Mouse (Mus musculus) bone marrow macrophage, adult 2 months (primary cell): Measurements from ENCODE around the gene Pmpcb. TPM values are rescaled to one million over a fixed set of nuclear protein-coding genes. Genes with fewer than 3 reads are reported as not detected.
"Not testable (repeated sequence)": the region's sequence is repeated elsewhere in the genome, so short reads cannot be mapped to it uniquely, and the experiment has no call there.

Experiments
- H3K27ac ChIP-seq: 2 replicates; pipeline ENCODE4 v1.5.1; 2012; ENCODE audit warnings: low read depth, low read length; ENCODE audit not compliant: insufficient read depth
- H3K4me1 ChIP-seq: 2 replicates; pipeline ENCODE4 v1.6.1; 2012; ENCODE audit warnings: low read length; ENCODE audit not compliant: control insufficient read depth, insufficient read depth
- H3K4me3 ChIP-seq: 2 replicates; pipeline ENCODE4 v1.5.1; 2012; ENCODE audit warnings: mild to moderate bottlenecking, low read length, moderate library complexity; ENCODE audit not compliant: insufficient read depth
- CTCF ChIP-seq: IDR thresholded peaks from 2 replicates; pipeline ENCODE4 v1.5.1; 2012; ENCODE audit warnings: low read depth, mild to moderate bottlenecking, low read length, moderate library complexity
- POLR2A ChIP-seq: IDR thresholded peaks from 2 replicates; pipeline ENCODE4 v1.6.1; 2012; ENCODE audit warnings: mild to moderate bottlenecking, low read depth, low read length, borderline replicate concordance
- polyA plus RNA-seq: library from polyadenylated mRNA; stranded (reverse); fragments of >200 nt; gene quantifications from 2 replicates; pipeline ENCODE4 v1.2.4, GENCODE M21; 2012; ENCODE audit not compliant: missing spikeins, insufficient read depth, insufficient read length

Gene Pmpcb
- polyA plus RNA-seq, result 63.2 and 66.2 TPM in 2 replicates

GRCm38 (mm10) chr5:21736956-21737585 is at the start of gene Pmpcb:
Pmpcb (plus strand) TSS chr5:21737141.
- Histone ChIP-seq H3K4me1 (peaks cover 11% of the 10 kb centered on the region), H3K27ac (peak within 1 kb of the TSS; percentile 35; the same call in 1 of the 2 replicates), H3K4me3 (peak within 1 kb of the TSS; percentile 84)
- TF ChIP-seq POLR2A, result no peak
- peak; percentile 80 for TF ChIP-seq CTCF

GRCm38 (mm10) chr5:21692230-21692629 is 44.7 kb upstream of the Pmpcb start:
- Histone ChIP-seq H3K4me3 (no peak overlapping the region), H3K4me1 (peaks cover 8% of the 10 kb centered on the region), H3K27ac (0 out of 2 replicates have a peak overlapping the region, but pooled peaks have one; percentile 23)
- no peak for TF ChIP-seq CTCF
- no peak for TF ChIP-seq POLR2A

- Histone ChIP-seq H3K27ac (no peak overlapping the region), H3K4me3 (no peak overlapping the region)
- TF ChIP-seq POLR2A (no peak), CTCF (no peak)
These were observed 43.5 kb upstream of the Pmpcb start for GRCm38 (mm10) chr5:21693372-21693870.

GRCm38 (mm10) chr5:21694854-21695490 is 42.0 kb upstream of the Pmpcb start:
- no peak for TF ChIP-seq CTCF
- TF ChIP-seq POLR2A, result no peak
- H3K4me1 ChIP-seq, result peaks cover 8% of the 10 kb centered on the region
- no peak overlapping the region for H3K27ac ChIP-seq
- H3K4me3 ChIP-seq, result no peak overlapping the region

More at GRCm38 (mm10) chr5:21693372-21693870, 43.5 kb upstream of the Pmpcb start:
- peaks cover 8% of the 10 kb centered on the region for H3K4me1 ChIP-seq

DNA sequence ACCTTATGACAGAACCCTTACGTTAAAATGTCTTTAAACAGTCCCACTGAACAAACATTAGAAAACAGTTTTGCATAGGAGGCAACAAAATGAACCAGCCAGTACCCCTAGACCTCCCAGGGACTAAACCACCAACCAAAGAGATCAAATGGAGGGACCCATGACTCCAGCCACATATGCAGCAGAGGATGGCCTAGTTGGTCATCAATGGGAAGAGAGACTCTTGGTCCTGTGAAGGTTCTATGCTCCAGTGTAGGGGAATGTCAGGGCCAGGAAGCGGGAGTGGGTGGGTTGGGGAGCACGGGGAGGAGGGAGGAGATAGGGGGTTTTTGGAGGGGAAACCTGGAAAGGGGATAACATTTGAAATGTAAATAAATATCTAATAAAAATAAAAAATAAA is 37.4 kb upstream of the Pmpcb start:
- not testable (repeated sequence) for H3K4me3 ChIP-seq, H3K27ac ChIP-seq
- peaks cover 10% of the 10 kb centered on the region for H3K4me1 ChIP-seq

GRCm38 (mm10) chr5:21700272-21700821 is 36.6 kb upstream of the Pmpcb start:
- peaks cover 10% of the 10 kb centered on the region for H3K4me1 ChIP-seq
- H3K27ac ChIP-seq, result no peak overlapping the region
- TF ChIP-seq CTCF, result no peak
- no peak for TF ChIP-seq POLR2A
- peak overlapping the region; percentile 86; the same call in 1 of the 2 replicates for H3K4me3 ChIP-seq

DNA sequence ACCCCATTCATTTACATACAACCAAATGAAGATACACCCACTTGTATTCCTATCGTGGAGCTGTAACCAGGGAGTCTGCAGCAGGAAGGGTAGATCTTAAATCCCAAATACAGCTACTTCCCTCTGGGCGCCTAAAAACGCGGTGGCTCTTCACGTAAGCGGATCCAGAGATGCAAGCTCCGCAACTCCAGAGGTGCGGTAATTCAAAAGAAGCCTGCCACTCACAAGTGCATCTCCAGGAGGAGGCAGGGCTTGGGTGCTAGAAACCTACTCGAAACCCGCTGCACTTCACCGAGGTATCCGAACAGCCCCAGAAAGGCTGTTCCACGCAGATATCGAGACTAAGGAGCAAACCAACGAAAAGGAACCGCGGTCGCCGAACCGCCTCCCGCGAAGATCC is 36.0 kb upstream of the Pmpcb start:
- TF ChIP-seq POLR2A, result no peak
- TF ChIP-seq CTCF, result no peak
- Histone ChIP-seq H3K27ac (peak overlapping the region; percentile 54), H3K4me1 (peaks cover 10% of the 10 kb centered on the region), H3K4me3 (peak overlapping the region; percentile 86)

- peak within 1 kb of the TSS; percentile 100 for H3K27ac ChIP-seq
- peak within 1 kb of the TSS; percentile 98 for H3K4me3 ChIP-seq
- no peak for TF ChIP-seq POLR2A
- peaks cover 10% of the 10 kb centered on the region for H3K4me1 ChIP-seq
These were observed 35.5 kb upstream of the Pmpcb start, which contains the start of gene Napepld for GRCm38 (mm10) chr5:21701351-21702008. Napepld (minus strand) TSS chr5:21701396.

DNA sequence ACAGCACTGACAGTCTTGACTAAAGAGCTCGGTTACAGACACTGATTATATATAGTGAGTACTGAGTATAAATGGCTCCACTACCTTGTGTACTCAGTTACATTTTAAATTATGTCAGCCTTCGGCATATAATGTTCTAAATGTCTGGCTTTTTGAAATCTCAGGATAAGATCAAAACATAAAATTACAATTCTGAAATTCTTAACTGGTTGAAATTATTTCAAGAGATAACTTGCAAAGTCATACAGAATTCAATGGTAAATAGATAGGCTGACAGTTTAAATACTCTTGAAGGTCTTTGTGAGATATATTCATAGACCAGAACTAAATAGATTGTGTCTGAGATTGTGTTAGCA is 35.0 kb upstream of the Pmpcb start:
- TF ChIP-seq CTCF (no peak), POLR2A (no peak)
- Histone ChIP-seq H3K27ac (peak overlapping the region; percentile 100), H3K4me1 (peaks cover 10% of the 10 kb centered on the region)

More for the DNA sequence above, 35.0 kb upstream of the Pmpcb start:
- H3K4me3 ChIP-seq, result peak overlapping the region; percentile 98
